Mouse (Mus musculus) lung, postnatal 0 days (tissue): ENCODE results near the gene Pin1. TPM values are rescaled to one million over a fixed set of nuclear protein-coding genes. Genes with fewer than 3 reads are reported as not detected.

Experiments used
- ATAC-seq: fragments of 200-750 bp; cut with Nextera tagmentation; 2 replicates; pipeline ENCODE4 v1.8.0; 2017; ENCODE audit warnings: moderate library complexity
- DNase-seq: peaks from one replicate; pipeline ENCODE4 v3.0.0-alpha.2; 2016; ENCODE audit warnings: low spot score
- H3K27ac ChIP-seq: fragments of 300-500 bp; sonication (generic); 2 replicates; pipeline ENCODE4 v1.5.1; 2014; ENCODE audit warnings: antibody characterized with exemption, mild to moderate bottlenecking, low read length, mixed read lengths
- H3K27me3 ChIP-seq: fragments of 300-500 bp; sonication (generic); replicated peaks from 2 replicates; pipeline ENCODE4 v1.6.1; 2014; ENCODE audit warnings: low read length, mixed read lengths; ENCODE audit not compliant: insufficient read depth
- H3K36me3 ChIP-seq: fragments of 300-500 bp; sonication (generic); 2 replicates; pipeline ENCODE4 v1.6.1; 2014; ENCODE audit warnings: low read length, mixed read lengths; ENCODE audit not compliant: insufficient read depth
- H3K4me1 ChIP-seq: fragments of 300-500 bp; sonication (generic); 2 replicates; pipeline ENCODE4 v1.6.1; 2014; ENCODE audit warnings: antibody characterized with exemption, low read depth, low read length, mixed read lengths; ENCODE audit not compliant: insufficient read depth
- H3K4me2 ChIP-seq: fragments of 300-500 bp; sonication (generic); replicated peaks from 2 replicates; pipeline ENCODE4 v1.6.1; 2014; ENCODE audit warnings: low read depth, mild to moderate bottlenecking, low read length, moderate library complexity, mixed read lengths
- H3K4me3 ChIP-seq: fragments of 300-500 bp; sonication (generic); 2 replicates; pipeline ENCODE4 v1.5.1; 2014; ENCODE audit warnings: low read depth, low read length
- H3K9ac ChIP-seq: fragments of 300-500 bp; sonication (generic); replicated peaks from 2 replicates; pipeline ENCODE4 v1.6.1; 2014; ENCODE audit warnings: low read depth, mild to moderate bottlenecking
- H3K9me3 ChIP-seq: fragments of 300-500 bp; sonication (generic); 2 replicates; pipeline ENCODE4 v1.6.1; 2016; ENCODE audit warnings: low read length, mixed read lengths
- CTCF ChIP-seq: IDR thresholded peaks from 2 replicates; pipeline ENCODE4 v1.5.1; 2016; ENCODE audit warnings: antibody characterized with exemption, mild to moderate bottlenecking
- EP300 ChIP-seq: IDR thresholded peaks from 2 replicates; pipeline ENCODE4 v1.6.1; 2016; ENCODE audit warnings: antibody characterized with exemption, mild to moderate bottlenecking, control low read depth
- WGBS: fragments of 180-500 bp; shearing (Covaris S2); extraction: QIAGEN DNeasy Blood & Tissue Kit; methylation state at CpG from one replicate; pipeline ENCODE4 v1.1.7; 2014; 5-methylcytosine and 5-hydroxymethylcytosine counted together
- polyA plus RNA-seq: library from polyadenylated mRNA; unstranded; fragments of >200 nt; fragmentation: Nextera tagmentation; extraction: Ambion mirVana; gene quantifications from 2 replicates; pipeline ENCODE4 v1.2.1, GENCODE M21; 2015

The Pin1 gene
- polyA plus RNA-seq, 1 experiment from 2014 or later = 32.9 TPM

DNA sequence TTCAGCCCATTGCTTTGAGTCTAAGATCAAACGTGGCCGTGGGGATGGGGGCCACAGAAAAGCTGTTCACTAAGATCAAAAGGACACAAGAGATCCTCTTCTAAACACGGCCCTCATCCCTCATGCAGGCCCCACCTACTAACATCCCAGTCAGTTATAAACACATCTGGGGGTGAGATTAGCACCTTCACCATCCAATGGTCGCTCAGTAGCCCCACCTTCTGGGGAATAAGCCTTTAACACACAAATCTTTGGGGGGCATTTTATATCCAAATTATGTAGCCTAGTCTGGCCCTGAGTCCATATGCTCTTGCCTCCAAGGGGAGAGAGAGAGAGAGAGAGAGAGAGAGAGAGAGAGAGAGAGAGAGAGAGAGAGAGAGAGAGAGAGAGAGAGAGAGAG lies 54.1 kb downstream of the Pin1 start:
- DNase-seq (no peak), ATAC-seq (no peak)
- no peak overlapping the region for H3K27ac ChIP-seq
- H3K4me1 ChIP-seq = no peaks in the 10 kb centered on the region
- TF ChIP-seq CTCF (no peak), EP300 (no peak)
- H3K4me3 ChIP-seq = no peak overlapping the region
- H3K4me2 ChIP-seq = no peak overlapping the region
- H3K9me3 ChIP-seq = no peaks in the 10 kb centered on the region
- no peaks in the 10 kb centered on the region for H3K36me3 ChIP-seq
- H3K9ac ChIP-seq = no peak overlapping the region
- H3K27me3 ChIP-seq = no peaks in the 10 kb centered on the region
- WGBS = 26% methylated on average over 4 of the region's 4 CpGs

DNA sequence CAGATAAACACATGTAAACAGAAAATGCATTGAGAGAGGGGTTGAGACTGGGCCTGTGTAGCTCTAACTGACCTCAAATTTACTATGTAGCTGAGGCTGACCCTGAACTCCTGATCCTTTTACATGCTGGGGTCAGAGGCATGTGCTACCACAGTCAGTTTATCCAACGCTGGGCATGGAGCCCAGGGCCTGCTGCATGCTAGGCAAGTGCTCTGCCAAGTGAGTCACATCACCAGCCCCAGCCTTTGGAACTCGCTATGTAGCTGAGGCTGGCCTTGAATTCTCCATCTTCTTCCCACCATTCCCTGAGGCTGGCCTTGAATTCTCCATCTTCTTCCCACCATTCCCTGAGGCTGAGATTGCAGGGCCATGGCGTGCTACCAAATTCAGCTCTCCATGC lies 58.6 kb downstream of the Pin1 start:
- Histone ChIP-seq H3K4me3 (no peak overlapping the region), H3K27me3 (no peaks in the 10 kb centered on the region), H3K9me3 (no peaks in the 10 kb centered on the region; the same call in 1 of the 2 replicates), H3K36me3 (no peaks in the 10 kb centered on the region), H3K9ac (no peak overlapping the region), H3K4me1 (no peaks in the 10 kb centered on the region), H3K4me2 (no peak overlapping the region), H3K27ac (no peak overlapping the region)
- WGBS = 71% methylated on average over 3 of the region's 3 CpGs
- ATAC-seq (no peak), DNase-seq (no peak)
- TF ChIP-seq EP300 (no peak), CTCF (no peak)

DNA sequence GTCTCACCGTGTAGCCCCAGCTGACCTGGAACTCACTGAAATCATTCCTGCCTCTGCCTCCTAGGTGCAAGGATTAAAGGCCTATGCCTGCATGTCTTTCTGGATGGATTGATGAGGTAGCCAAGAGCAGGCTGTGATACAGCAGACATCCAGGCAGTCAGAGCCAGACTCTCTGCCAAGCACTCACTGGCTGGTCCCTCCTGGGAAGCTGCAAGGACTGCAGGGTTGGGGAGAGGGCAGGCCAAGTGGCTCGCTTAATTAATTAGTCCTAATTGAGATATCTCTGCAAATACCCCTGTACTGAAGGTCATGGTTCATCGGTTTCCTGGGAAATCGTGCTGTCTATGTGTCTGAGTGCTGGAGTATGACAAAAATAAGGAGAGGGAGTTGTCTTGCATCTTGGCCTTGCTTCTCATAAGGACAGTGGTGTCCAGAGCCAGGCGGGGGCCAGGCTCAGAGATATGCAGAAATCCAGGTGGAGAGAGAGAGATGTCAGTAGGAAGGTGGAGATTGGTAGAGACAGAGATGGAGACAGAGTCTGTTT lies 61.1 kb downstream of the Pin1 start:
- ATAC-seq = no peak
- TF ChIP-seq CTCF (no peak), EP300 (no peak)
- 59% methylated on average over 5 of the region's 5 CpGs for WGBS
- DNase-seq = no peak
- Histone ChIP-seq H3K4me2 (no peak overlapping the region), H3K4me3 (no peak overlapping the region), H3K36me3 (no peaks in the 10 kb centered on the region), H3K4me1 (no peaks in the 10 kb centered on the region), H3K27me3 (no peaks in the 10 kb centered on the region), H3K9me3 (no peaks in the 10 kb centered on the region; the same call in 1 of the 2 replicates), H3K27ac (no peak overlapping the region), H3K9ac (no peak overlapping the region)

DNA sequence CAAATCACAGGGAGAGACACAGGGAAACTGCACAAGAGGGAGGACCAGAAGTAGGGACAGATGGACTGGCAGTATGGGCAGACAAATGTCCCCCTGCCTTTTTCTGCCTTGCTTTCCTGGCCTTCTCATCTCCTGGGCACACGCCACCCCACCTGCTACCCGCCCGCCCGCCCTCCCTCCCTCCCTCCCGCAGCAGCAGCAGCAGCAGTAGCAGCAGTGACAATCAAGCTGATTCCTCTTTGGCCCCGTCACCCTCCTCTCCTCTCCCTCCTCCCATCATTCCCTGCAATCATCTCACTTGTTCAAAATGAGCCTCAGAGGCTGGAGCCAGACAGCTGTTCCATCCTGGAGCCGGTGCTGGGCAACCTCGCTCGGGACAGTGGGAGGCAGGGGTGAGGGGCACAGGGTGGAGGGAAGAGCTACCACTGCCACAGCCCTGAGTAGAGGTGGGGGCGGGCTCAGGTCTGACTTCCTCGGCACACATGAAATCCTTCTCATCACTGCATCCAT lies 61.6 kb downstream of the Pin1 start:
- ATAC-seq (no peak), DNase-seq (no peak)
- H3K9me3 ChIP-seq = no peaks in the 10 kb centered on the region; the same call in 1 of the 2 replicates
- no peaks in the 10 kb centered on the region for H3K36me3 ChIP-seq
- no peak overlapping the region for H3K4me2 ChIP-seq
- H3K27me3 ChIP-seq = no peaks in the 10 kb centered on the region
- TF ChIP-seq EP300 (no peak), CTCF (no peak)
- H3K9ac ChIP-seq = no peak overlapping the region
- H3K4me3 ChIP-seq = no peak overlapping the region
- H3K27ac ChIP-seq = no peak overlapping the region
- H3K4me1 ChIP-seq = no peaks in the 10 kb centered on the region
- 40% methylated on average over 5 of the region's 11 CpGs for WGBS

DNA sequence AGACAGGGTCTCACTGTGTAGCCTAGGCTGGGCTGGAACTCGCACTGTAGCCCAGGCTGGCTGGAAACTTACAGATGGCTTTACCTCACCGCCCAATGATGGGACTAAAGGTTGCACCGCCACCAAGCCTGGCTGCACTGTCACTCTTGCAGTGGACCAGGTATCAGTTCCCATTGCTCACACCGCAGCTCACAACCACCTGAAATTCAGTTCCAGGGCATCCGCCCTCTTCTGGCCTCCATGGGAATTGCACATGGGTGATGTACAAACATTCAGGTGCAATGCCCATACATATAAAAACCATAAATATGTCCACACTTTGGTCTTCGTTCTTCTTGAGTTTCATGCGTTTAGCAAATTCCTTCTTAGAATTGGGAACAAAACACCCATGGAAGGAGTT lies 63.4 kb downstream of the Pin1 start:
- Histone ChIP-seq H3K9me3 (no peaks in the 10 kb centered on the region; the same call in 1 of the 2 replicates), H3K27ac (no peak overlapping the region), H3K4me2 (no peak overlapping the region), H3K4me1 (no peaks in the 10 kb centered on the region), H3K27me3 (no peaks in the 10 kb centered on the region), H3K36me3 (no peaks in the 10 kb centered on the region), H3K9ac (no peak overlapping the region), H3K4me3 (no peak overlapping the region)
- 65% methylated on average over 7 of the region's 7 CpGs for WGBS
- ATAC-seq (no peak), DNase-seq (no peak)
- peak; percentile 46 for TF ChIP-seq CTCF
- TF ChIP-seq EP300 = no peak

Other genes starting within 250 kb of the Pin1 start
- 6.8 and 9.5 TPM in 2 replicates for gene Zfp26, start 191.9 kb upstream of the Pin1 start, polyA plus RNA-seq
- gene Zfp426, start 159.3 kb upstream of the Pin1 start, polyA plus RNA-seq = 14.8 and 17.5 TPM in 2 replicates
- 63.8 and 73.4 TPM in 2 replicates for gene Zfp266, start 130.7 kb upstream of the Pin1 start, polyA plus RNA-seq
- 10.9 and 12.2 TPM in 2 replicates for gene Zfp846, start 70.8 kb upstream of the Pin1 start, polyA plus RNA-seq
- 394 and 396 TPM in 2 replicates for gene Ubl5, start 9.2 kb upstream of the Pin1 start, polyA plus RNA-seq
- 18.2 and 19.2 TPM in 2 replicates for gene Fbxl12, start 7.3 kb upstream of the Pin1 start, polyA plus RNA-seq
- 0.36 and 0.55 TPM in 2 replicates for gene Olfm2, start 94.3 kb downstream of the Pin1 start, polyA plus RNA-seq
- gene Col5a3, start 163.0 kb downstream of the Pin1 start, polyA plus RNA-seq = 0.44 and 0.56 TPM in 2 replicates
- not detected in 2 replicates for gene Rdh8, start 166.4 kb downstream of the Pin1 start, polyA plus RNA-seq
- gene A230050P20Rik, start 216.5 kb downstream of the Pin1 start, polyA plus RNA-seq = 9.3 and 12.3 TPM in 2 replicates
- 3.2 and 3.3 TPM in 2 replicates for gene Angptl6, start 227.6 kb downstream of the Pin1 start, polyA plus RNA-seq
- 20.9 and 22.1 TPM in 2 replicates for gene Ppan, start 236.1 kb downstream of the Pin1 start, polyA plus RNA-seq
- gene Eif3g, start 246.5 kb downstream of the Pin1 start, polyA plus RNA-seq = 174 and 177 TPM in 2 replicates